Mouse (Mus musculus) induced T-regulatory cell, adult 2 months (primary cell): Measurements from ENCODE around the gene A930004D18Rik.

Source experiments
- DNase-seq: peaks from one replicate; pipeline ENCODE4 v3.0.0-alpha.2; 2012; ENCODE audit warnings: low read depth

Gene A930004D18Rik

GRCm38 (mm10) chr2:18037491-18037890, at the start of gene A930004D18Rik:
Gene A930004D18Rik, minus strand, starts transcription at chr2:18037737.
- no peak for DNase-seq

DNA sequence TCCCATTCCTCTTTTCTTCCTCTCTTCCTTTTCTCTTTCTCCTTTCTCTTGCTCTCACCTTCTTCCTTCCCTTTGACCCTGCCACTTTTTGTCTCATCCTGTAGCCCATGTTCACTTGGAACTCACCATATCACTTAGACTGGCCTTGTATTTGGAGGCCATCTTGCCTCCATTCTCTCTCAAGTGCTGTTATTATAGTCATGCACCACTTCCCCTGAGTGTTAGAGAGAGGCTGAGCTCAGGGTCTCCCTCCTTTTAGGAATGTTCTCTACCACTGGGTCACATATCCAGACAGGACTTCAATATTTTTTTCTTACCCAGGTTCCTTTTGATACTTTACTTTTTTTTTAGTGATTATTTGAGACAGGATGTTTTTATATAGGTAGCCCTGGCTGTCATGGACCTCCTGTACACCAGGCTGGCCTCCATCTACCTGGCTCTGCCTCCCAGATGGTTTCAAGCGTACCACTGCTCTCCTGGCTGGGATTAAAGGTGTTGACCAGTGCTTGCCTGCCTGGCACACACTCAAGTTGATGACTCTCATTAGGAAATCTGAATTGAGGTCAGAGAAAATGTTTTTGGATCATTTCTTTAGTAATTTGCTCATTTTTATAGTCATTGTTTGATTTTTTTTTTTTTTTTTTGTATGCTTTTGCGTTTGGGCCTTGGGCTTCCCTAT, 42.8 kb upstream of the A930004D18Rik start:
- no peak for DNase-seq

GRCm38 (mm10) chr2:18071947-18072346, 34.4 kb upstream of the A930004D18Rik start:
- no peak for DNase-seq

DNA sequence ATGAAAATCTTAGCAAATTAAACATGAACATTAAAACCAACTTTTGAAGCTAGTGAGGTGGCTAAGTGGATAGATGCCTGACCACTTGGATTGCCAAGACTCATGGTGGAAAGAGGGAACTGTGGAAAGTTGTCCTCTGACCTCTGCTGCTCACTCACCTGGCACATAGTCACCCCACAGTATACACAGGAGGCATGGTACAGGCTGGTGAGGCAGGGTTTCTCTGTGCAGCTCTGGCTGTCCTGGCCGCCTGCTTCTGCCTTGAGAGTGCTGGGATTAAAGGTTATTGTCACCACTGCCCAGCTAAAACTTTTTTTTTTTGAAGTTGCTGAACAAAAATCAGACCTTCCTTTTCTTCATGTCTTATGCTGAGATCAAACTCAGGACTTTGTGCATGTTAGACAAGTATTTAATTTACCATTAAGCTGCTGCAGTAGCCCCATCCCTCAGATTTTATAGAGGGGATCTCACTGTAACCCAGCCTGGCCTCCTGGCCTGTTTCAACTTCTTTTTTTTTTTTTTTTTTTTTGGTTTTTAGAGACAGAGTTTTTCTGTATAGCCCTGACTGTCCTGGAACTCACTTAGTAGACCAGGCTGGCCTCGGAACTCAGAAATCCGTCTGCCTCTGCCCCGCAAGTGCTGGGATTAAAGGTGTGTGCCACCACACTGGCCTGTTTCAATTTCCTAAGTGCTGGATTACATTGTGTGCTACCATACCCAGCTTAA, 30.7 kb upstream of the A930004D18Rik start:
- no peak for DNase-seq

- DNase-seq: no peak
Observed at GRCm38 (mm10) chr2:18066436-18066835, 28.9 kb upstream of the A930004D18Rik start.

GRCm38 (mm10) chr2:18065708-18066030, 28.1 kb upstream of the A930004D18Rik start:
- DNase-seq: no peak

GRCm38 (mm10) chr2:18064941-18065707, 27.6 kb upstream of the A930004D18Rik start:
- peak; percentile 82 for DNase-seq

GRCm38 (mm10) chr2:18064356-18064858, 26.9 kb upstream of the A930004D18Rik start:
- DNase-seq: peak; percentile 95

DNA sequence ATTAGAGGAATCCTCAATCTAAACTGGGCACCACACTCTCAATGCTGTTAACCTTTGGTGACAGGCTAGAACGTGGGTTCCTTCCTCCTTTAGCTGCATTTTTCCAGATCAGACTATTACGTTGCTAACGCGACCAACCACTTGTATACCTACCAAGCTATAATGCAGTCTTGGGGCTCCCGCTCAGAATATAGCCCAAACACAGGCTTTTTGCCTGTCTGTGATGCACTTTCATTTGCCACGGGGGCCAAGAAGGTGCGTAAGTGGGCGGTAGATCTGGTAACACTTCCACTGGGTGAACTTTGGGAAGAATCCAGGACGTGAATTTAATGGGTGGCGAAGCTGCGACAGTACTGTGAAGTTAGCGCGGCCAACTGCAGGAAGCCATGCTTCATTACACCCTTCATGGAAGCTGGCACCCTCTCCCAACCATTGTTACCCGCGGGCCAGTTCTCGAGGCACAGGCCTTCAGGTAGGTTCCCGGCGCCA, 26.3 kb upstream of the A930004D18Rik start:
- peak; percentile 79 for DNase-seq

GRCm38 (mm10) chr2:18060396-18060795, 22.9 kb upstream of the A930004D18Rik start:
- no peak for DNase-seq

- DNase-seq: no peak
Observed at GRCm38 (mm10) chr2:18059891-18060290, 22.4 kb upstream of the A930004D18Rik start.

- no peak for DNase-seq
Observed at GRCm38 (mm10) chr2:18059063-18059462, 21.5 kb upstream of the A930004D18Rik start.

- no peak for DNase-seq
Observed at GRCm38 (mm10) chr2:18058146-18058708, 20.7 kb upstream of the A930004D18Rik start.

GRCm38 (mm10) chr2:18057336-18058145, 20.0 kb upstream of the A930004D18Rik start:
- peak; percentile 81 for DNase-seq

DNA sequence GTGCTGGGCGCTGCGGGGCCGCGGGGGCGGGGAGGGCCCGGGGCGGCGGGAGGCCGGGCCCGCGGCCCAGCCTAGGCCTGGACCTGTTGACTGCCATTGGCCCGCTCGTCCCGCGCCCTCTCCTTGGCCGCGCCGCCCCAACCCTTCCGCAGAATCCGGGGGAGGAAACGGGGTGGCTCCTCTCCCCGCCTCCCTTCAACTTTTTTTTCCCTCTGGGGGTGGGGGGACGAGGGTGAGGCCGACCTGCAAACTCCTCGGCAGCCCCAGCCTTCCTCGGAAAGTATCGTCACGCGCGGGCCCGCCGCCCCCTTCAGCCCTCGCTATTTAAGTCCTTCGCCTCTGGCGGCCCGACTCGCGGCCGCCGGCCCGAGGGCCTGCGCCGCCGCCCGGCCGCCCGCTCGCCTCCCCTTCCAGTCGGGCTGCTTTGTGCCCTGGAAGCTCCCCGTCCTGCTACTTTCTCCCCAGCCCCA, 19.3 kb upstream of the A930004D18Rik start:
- DNase-seq: peak; percentile 95

GRCm38 (mm10) chr2:18055929-18056785, 18.6 kb upstream of the A930004D18Rik start:
- peak; percentile 94 for DNase-seq

DNA sequence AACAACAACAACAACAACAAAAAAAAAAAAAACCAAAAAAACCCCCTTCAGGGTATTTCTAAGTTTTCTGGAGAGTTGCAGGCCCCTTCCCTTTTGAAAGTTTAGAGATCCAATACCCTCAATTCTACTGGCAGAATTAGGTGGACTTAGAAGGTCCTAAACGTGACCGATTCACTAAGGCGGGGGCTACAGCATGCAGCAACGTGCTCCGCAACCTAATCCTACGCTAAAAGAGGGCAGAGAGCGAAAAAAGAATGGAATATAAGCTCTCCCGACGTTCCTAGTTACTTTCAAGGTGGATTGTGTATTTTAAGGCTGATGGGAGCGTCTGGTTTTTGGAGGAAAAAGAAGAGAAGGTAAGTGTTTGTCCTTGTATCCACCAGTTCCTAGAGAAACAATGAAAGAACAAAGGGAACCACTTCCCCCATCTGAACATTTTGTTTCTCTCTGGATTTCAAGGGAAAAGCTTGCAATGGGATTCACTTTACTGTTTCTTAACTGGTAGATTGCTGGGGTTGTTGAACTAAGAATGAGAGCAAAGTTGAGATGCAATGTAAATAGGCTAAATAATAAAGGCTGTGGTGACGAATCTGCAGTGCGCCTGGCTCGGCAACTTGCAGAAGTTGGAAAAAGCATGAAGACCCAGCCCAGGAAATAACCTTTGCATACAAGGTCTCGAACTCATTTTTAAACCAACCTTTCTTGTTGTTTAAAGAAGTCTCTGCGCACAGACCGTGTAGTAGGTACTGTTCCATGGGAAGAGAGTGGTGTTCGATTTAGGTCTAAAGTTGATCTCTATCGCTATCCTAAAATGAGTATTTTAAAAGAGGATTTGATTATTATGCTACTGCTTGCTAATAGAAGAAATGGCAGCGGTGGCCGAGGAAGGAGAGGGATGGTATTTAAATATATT, 17.7 kb upstream of the A930004D18Rik start, which contains the start of gene Mllt10:
Mllt10 (plus strand) TSS at position 222 of the 913 bp plus-strand sequence.
- DNase-seq: peak; percentile 41

DNA sequence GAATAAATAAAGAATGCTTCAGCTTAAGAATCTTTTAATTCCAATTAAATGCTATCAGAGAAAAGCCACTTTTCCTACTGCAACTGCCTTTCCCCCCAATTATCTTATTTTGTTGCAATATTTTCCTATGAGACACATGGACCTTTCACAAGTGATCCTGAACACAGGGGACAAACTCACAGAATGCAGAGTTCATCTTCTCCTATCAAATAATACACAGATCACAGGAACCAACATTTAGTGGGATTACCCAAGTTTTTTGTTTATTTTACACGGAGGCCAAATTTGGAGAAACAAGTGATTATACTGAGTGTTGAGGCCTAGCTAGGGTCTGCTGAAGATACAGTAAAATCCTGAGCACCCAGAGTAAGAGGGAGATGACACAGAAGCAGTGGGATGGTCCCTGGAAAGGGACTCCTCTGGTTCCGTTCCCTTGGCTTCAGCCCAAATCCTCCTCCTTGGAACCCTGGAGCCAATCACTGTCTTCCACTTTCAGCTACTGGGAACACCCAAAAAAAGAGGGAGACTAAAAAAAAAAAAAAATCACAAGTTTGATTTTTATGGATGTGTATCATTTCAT, 16.5 kb upstream of the A930004D18Rik start:
- DNase-seq: no peak
